Mouse (Mus musculus) CH12.LX (cell line): ENCODE data around the gene Opcml. TPM values are rescaled to one million over a fixed set of nuclear protein-coding genes. Genes with fewer than 3 reads are reported as not detected.

Experiments used
- DNase-seq: peaks from one replicate; pipeline ENCODE4 v3.0.0-alpha.2; 2013; ENCODE audit errors: extremely low read depth
- H3K27ac ChIP-seq: 2 replicates; pipeline ENCODE4 v1.5.1; 2012; ENCODE audit warnings: low read depth, mild to moderate bottlenecking, control low read depth, moderate library complexity; ENCODE audit not compliant: insufficient read depth
- H3K27me3 ChIP-seq: replicated peaks from 2 replicates; pipeline ENCODE3; 2012; ENCODE audit warnings: inconsistent platforms
- H3K36me3 ChIP-seq, 2 experiments: replicated peaks in 1 of 2; 2 replicates each; pipeline versions ENCODE3 to v1.6.1; 2012; ENCODE audit warnings: inconsistent platforms in 1 of 2, low read length in 1 of 2, mild to moderate bottlenecking in 1 of 2, mixed read lengths in 1 of 2, moderate library complexity in 1 of 2; ENCODE audit not compliant: control insufficient read depth in 1 of 2, insufficient read depth in 1 of 2
- H3K4me1 ChIP-seq, 2 experiments: 2 replicates each; pipeline ENCODE4 v1.6.1; 2012; ENCODE audit warnings: inconsistent platforms in 1 of 2, moderate library complexity in 1 of 2; ENCODE audit not compliant: insufficient read depth in 2 of 2, control insufficient read depth in 1 of 2
- H3K4me2 ChIP-seq: 2 replicates; pipeline ENCODE4 v1.6.1; 2012; ENCODE audit warnings: low read depth, mild to moderate bottlenecking, control low read depth; ENCODE audit not compliant: poor library complexity, insufficient read depth, severe bottlenecking
- H3K4me3 ChIP-seq, 3 experiments: fragments of 150-350 bp in 1 of 3; sonication (generic) in 1 of 3; replicated peaks in 1 of 3; 2 replicates each; pipeline versions ENCODE3 to v1.5.1; 2011 to 2012; ENCODE audit warnings: low read depth in 2 of 3, low read length in 2 of 3, mild to moderate bottlenecking in 2 of 3, moderate library complexity in 2 of 3, control low read depth in 1 of 3, improper control_type of control experiment in 1 of 3, inconsistent platforms in 1 of 3, mixed read lengths in 1 of 3; ENCODE audit not compliant: poor library complexity in 1 of 3
- H3K79me2 ChIP-seq: replicated peaks from 2 replicates; pipeline ENCODE4 v1.6.1; 2012; ENCODE audit warnings: mild to moderate bottlenecking, moderate library complexity; ENCODE audit not compliant: control insufficient read depth, poor library complexity, insufficient read depth, severe bottlenecking; ENCODE audit errors: extremely low read depth
- H3K9ac ChIP-seq: 2 replicates; pipeline ENCODE4 v1.6.1; 2012; ENCODE audit warnings: low read depth, mild to moderate bottlenecking, control low read depth, moderate library complexity; ENCODE audit not compliant: insufficient read depth
- H3K9me3 ChIP-seq: replicated peaks from 2 replicates; pipeline ENCODE3; 2012; ENCODE audit warnings: low read length, inconsistent platforms, mixed read lengths
- BHLHE40 ChIP-seq: IDR thresholded peaks from 2 replicates; pipeline ENCODE4 v1.6.1; 2011; ENCODE audit warnings: mild to moderate bottlenecking, low read depth, low read length, improper control_type of control experiment
- CHD1 ChIP-seq: IDR thresholded peaks from 2 replicates; pipeline ENCODE4 v1.6.1; 2012; ENCODE audit warnings: low read depth, low read length, improper control_type of control experiment, inconsistent platforms
- CHD2 ChIP-seq: IDR thresholded peaks from 2 replicates; pipeline ENCODE4 v1.6.1; 2011; ENCODE audit warnings: low read length, improper control_type of control experiment
- ELF1 ChIP-seq: IDR thresholded peaks from 2 replicates; pipeline ENCODE4 v1.6.1; 2014; ENCODE audit warnings: low read depth, mild to moderate bottlenecking, inconsistent platforms, low read length, improper control_type of control experiment
- HCFC1 ChIP-seq: IDR thresholded peaks from 2 replicates; pipeline ENCODE4 v1.6.1; 2012; ENCODE audit warnings: low read depth, mild to moderate bottlenecking, inconsistent platforms, low read length, improper control_type of control experiment
- MAZ ChIP-seq: IDR thresholded peaks from 2 replicates; pipeline ENCODE4 v1.6.1; 2012; ENCODE audit warnings: low read depth, mild to moderate bottlenecking, inconsistent platforms, low read length, improper control_type of control experiment, moderate library complexity
- MEF2A ChIP-seq: IDR thresholded peaks from 2 replicates; pipeline ENCODE4 v1.6.1; 2014; ENCODE audit warnings: low read depth, mild to moderate bottlenecking, inconsistent platforms, low read length, improper control_type of control experiment, borderline replicate concordance
- MYC ChIP-seq: IDR thresholded peaks from 2 replicates; pipeline ENCODE4 v1.6.1; 2011; ENCODE audit warnings: low read depth, mild to moderate bottlenecking, improper control_type of control experiment, low read length
- NELFE ChIP-seq: IDR thresholded peaks from 2 replicates; pipeline ENCODE4 v1.6.1; 2011; ENCODE audit warnings: low read depth, low read length, improper control_type of control experiment
- NRF1 ChIP-seq: IDR thresholded peaks from 2 replicates; pipeline ENCODE4 v1.6.1; 2014; ENCODE audit warnings: low read depth, mild to moderate bottlenecking, inconsistent platforms, low read length, improper control_type of control experiment, moderate library complexity
- POLR2A ChIP-seq: IDR thresholded peaks from 2 replicates; pipeline ENCODE4 v1.6.1; 2011; ENCODE audit warnings: low read depth, mild to moderate bottlenecking, improper control_type of control experiment, low read length
- POLR2AphosphoS2 ChIP-seq: IDR thresholded peaks from 2 replicates; pipeline ENCODE4 v1.6.1; 2011; ENCODE audit warnings: low read depth, low read length, improper control_type of control experiment
- RAD21 ChIP-seq: IDR thresholded peaks from 2 replicates; pipeline ENCODE4 v1.6.1; 2011; ENCODE audit warnings: low read depth, mild to moderate bottlenecking, low read length, improper control_type of control experiment, moderate library complexity
- RCOR1 ChIP-seq: conservative IDR thresholded peaks from 2 replicates; pipeline ENCODE4 v1.6.1; 2012; ENCODE audit warnings: low read depth, mild to moderate bottlenecking, inconsistent platforms, low read length, improper control_type of control experiment
- SMC3 ChIP-seq: IDR thresholded peaks from 2 replicates; pipeline ENCODE4 v1.6.1; 2011; ENCODE audit warnings: low read depth, low read length, improper control_type of control experiment
- UBTF ChIP-seq: IDR thresholded peaks from 2 replicates; pipeline ENCODE4 v1.6.1; 2012; ENCODE audit warnings: low read depth, mild to moderate bottlenecking, inconsistent platforms, low read length, improper control_type of control experiment, moderate library complexity
- USF2 ChIP-seq: conservative IDR thresholded peaks from 2 replicates; pipeline ENCODE4 v1.6.1; 2011; ENCODE audit warnings: low read depth, low read length, improper control_type of control experiment
- ZKSCAN1 ChIP-seq: IDR thresholded peaks from 2 replicates; pipeline ENCODE4 v1.6.1; 2012; ENCODE audit warnings: low read depth, inconsistent platforms, low read length, improper control_type of control experiment, borderline replicate concordance
- ZNF384 ChIP-seq: IDR thresholded peaks from 2 replicates; pipeline ENCODE4 v1.6.1; 2012; ENCODE audit warnings: low read depth, low read length, improper control_type of control experiment, inconsistent platforms
- dilution Hi-C: fragments of 300-500 bp; cut with MboI; formaldehyde crosslinking; loops from 2 replicates; pipeline ENCODE4 v1.14.3; 2020; ENCODE audit warnings: low sequenced_read_pairs; ENCODE audit not compliant: extremely low pct_unique_long_range_greater_than_20kb, extremely low pct_ligation_motif_present
- in situ Hi-C: fragments of 300-500 bp; cut with MboI; formaldehyde crosslinking; loops from 3 replicates; pipeline ENCODE4 v1.14.3; 2019; ENCODE audit warnings: low sequenced_read_pairs, low pct_ligation_motif_present, low pct_unique_long_range_greater_than_20kb, mixed read lengths
- polyA plus RNA-seq: library from polyadenylated mRNA; unstranded; fragments of >175 nt; gene quantifications from 2 replicates; pipeline ENCODE4 v1.2.1, GENCODE M21; 2012; ENCODE audit warnings: low read depth; ENCODE audit not compliant: insufficient read length
- total RNA-seq, 2 experiments: library from RNA; depleted of rRNA; stranded (reverse); fragments of 300-350 nt in 1 of 2; fragments of >200 nt in 1 of 2; gene quantifications; 2 replicates each; pipeline ENCODE4 v1.2.3; 2012 to 2014

The Opcml gene
- total and polyA plus RNA-seq, 3 experiments, result 0.34 to 0.60 TPM; not detected in 1

DNA sequence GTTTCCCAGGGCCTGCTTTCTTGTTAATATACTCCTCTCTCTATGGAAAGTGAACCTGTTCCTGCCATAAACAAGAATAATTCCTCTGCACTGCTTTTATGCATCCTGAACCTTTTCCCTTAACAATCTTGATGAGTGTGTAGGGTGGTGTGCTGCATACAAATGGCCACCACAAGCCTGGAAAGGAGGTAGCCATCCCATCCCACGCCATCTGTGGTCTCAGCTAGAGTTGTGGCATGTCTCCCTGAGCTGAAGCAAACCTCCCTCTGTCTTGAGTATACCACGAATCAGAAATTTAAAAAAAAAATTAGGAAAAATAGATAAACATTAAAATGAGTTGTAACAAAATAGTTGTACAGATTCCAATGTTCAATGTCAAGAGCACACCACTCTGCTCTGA, 432.2 kb downstream of the Opcml start:
- DNase-seq, result no peak
- Histone ChIP-seq H3K9me3 (peaks cover 6% of the 10 kb centered on the region), H3K79me2 (no peaks in the 10 kb centered on the region), H3K4me3 (no peak overlapping the region), H3K27me3 (no peaks in the 10 kb centered on the region), H3K36me3 (no peaks in the 10 kb centered on the region), H3K4me2 (no peak overlapping the region), H3K9ac (no peak overlapping the region), H3K27ac (no peak overlapping the region), H3K4me1 (no peaks in the 10 kb centered on the region)
- in situ Hi-C loops, result no loop called here
- dilution Hi-C loops, result no loop called here
- no peak for TF ChIP-seq ZKSCAN1
- no peak for TF ChIP-seq POLR2A
- TF ChIP-seq USF2, result no peak
- no peak for TF ChIP-seq MAZ
- no peak for TF ChIP-seq MEF2A
- TF ChIP-seq RCOR1, result no peak
- no peak for TF ChIP-seq RAD21
- TF ChIP-seq ZNF384, result no peak
- no peak for TF ChIP-seq CHD2

DNA sequence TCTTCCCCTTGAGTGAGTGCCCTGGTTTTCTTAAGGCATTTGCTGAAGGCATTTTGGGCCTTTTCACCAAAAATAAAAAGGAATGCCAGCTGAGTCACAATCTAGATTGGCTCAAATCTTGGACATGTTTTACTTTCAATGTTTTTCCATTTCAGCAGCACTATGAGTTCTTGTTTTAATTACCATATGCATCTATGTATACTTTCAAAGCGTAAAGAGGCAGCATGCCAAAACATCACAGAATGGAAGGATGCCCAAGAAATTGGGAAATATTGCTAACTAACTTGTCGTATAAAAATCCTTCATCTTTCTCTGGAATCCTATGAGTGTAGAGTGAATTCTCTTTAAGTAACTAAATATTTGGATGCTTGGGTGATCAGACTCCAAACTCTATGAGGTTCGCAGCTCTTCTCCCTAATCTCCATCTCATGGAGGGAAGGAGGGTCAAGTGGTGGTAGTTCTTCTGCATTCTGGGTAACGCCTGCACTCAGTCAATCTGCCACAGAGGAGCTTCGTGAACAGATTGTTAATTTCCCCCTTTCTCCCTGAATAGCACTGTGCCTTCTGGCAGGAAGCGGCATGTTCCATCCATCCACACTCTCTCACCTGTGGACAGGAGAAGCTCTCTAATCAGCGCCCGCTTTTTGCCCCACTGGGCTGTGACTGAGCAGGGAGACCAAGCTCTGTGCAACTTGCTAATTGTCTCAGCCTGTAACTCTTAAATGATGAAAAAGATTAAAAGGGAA, 435.4 kb downstream of the Opcml start:
- dilution Hi-C loops, result no loop called here
- Histone ChIP-seq H3K9ac (no peak overlapping the region), H3K79me2 (no peaks in the 10 kb centered on the region), H3K9me3 (peaks cover 4% of the 10 kb centered on the region), H3K4me2 (no peak overlapping the region), H3K36me3 (no peaks in the 10 kb centered on the region)
- no peak for DNase-seq
- no peak for TF ChIP-seq SMC3
- TF ChIP-seq NRF1, result no peak
- TF ChIP-seq UBTF, result no peak
- no peak for TF ChIP-seq POLR2A
- TF ChIP-seq HCFC1, result no peak
- TF ChIP-seq BHLHE40, result no peak
- no peak for TF ChIP-seq CHD1
- TF ChIP-seq NELFE, result no peak
- TF ChIP-seq MYC, result no peak
- TF ChIP-seq ELF1, result no peak
- no peak for TF ChIP-seq MAZ
- TF ChIP-seq POLR2AphosphoS2, result no peak
- TF ChIP-seq, all 38 proteins: peak for 0
- H3K4me1 ChIP-seq, result no peaks in the 10 kb centered on the region
- in situ Hi-C loops, result no loop called here
- H3K27ac ChIP-seq, result no peak overlapping the region
- H3K27me3 ChIP-seq, result no peaks in the 10 kb centered on the region
- H3K4me3 ChIP-seq, result no peak overlapping the region
